Mouse (Mus musculus): ENCODE data around the gene Accs.

The Accs gene

GRCm38 (mm10) chr2:93858845-93859244 is 9.1 kb upstream of the Accs start:
- DNase-seq (ENCODE audit: low read depth, low spot score) = no peak

DNA sequence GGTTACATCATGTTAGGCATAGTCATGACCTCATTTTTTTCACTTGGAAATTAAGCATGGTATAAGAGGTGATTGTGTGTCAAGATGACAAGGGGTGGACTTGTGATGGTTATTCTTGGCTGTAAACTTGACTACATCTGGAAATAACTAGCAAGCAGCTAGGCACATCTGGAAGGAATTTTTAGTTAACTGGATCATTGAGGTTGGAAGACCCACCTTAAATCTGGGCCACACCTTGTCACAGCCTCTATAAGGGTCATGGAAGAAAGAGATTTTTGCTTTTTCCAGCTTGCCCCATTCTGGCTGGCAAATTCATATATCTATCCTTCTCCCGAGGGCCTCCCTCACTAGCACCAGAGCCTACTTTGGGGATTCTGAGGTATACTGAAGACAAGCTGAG is 1.6 kb upstream of the Accs start:
- no peak for DNase-seq (ENCODE audit: low read depth, low spot score)

DNA sequence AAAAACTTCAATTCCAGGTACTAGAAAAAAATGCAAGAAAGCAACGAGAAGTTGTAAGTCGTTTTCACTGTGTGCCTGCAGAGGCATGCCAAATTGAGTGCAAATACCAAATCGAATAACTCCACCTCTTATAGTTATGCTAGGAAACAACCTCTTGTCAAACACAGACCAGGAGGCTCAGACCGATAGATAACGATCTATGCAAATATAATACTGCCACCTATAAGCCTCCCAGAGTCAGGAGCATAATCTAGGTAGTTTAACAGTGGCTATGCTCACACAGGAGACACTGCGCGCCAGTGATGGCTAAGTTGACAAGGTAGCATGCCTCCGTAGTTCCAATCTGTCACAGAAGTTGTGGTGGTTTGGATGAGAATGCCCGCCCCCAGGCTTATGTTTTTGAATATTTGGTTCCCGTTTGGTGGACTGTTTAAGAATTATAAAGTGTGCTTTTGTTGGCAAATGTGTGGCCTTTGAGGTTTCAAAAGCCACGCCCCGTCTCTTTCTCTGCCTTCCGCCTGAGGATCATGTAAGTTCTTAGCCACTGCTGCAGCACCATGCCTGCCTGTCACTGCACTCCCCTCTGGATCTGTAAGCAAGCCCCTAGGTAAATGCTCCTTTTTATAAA is 688 bp upstream of the Accs start:
- DNase-seq (ENCODE audit: low read depth, low spot score) = no peak

DNA sequence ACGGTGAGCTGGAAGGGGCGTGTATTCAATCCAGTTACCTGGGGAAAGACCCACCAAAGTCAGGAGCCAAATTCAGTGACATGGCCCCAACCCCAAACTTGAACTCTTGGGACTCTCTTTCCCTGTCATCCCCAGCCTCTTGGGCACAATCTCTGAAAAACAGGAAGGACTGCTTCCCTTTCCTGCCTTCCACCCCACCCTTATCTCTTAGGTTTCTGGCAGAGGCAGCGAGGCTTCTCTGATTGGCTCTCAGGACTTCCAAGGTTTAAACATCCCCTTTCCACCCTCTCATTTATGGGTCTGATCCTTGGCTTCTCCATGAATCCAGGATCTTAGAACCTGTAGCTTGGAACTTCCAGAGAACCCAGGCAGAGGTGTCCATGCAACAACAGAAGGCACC is 8.4 kb downstream of the Accs start:
- DNase-seq (ENCODE audit: low read depth, low spot score) = no peak

DNA sequence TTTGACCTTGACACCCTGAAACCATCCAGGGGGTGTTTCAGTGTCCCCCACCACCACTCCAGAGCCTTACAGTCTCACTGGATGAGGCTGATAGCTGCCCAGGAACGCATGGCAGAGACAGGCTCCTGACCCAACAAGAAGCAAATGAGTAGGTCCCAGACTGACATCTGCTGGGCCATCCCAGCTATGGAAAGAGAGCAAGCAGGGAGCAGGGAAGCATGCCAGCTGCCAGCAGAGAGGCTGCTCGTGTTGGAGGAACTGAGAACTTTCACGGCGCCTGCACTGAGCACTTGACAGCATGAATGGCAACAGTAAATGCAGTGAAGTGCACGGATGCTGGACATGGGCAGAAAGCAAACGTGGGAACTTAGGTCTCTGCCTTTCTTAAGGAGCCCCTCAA is 9.6 kb downstream of the Accs start:
- no peak for DNase-seq (ENCODE audit: low read depth, low spot score)

DNA sequence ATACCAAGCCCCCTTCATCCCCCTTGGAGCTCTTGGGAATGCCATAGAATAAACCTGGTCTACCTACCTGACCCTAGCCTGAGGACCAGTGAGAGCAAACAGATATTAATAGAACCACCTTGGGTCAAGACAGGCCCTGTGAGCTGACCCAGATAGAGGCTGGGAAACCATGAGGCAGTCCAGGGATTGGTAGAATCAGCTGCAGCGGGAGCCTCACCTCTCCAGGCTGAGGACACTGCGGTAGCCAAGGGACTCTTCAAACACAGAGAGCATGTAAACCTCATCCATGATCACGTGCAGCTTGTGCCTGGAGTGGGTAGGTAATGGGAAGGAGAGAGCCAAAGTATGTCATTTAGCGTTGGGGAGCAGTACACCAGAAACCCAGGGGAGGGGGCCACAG is 10.8 kb downstream of the Accs start:
- DNase-seq (ENCODE audit: low read depth, low spot score) = no peak

- DNase-seq (ENCODE audit: low read depth, low spot score) = no peak
Measured at GRCm38 (mm10) chr2:93836232-93836785, 13.4 kb downstream of the Accs start.

GRCm38 (mm10) chr2:93835596-93835995 is 14.1 kb downstream of the Accs start:
- no peak for DNase-seq (ENCODE audit: low read depth, low spot score)

- DNase-seq (ENCODE audit: low read depth, low spot score) = peak; percentile 83
Measured at GRCm38 (mm10) chr2:93823519-93823918, 26.2 kb downstream of the Accs start.

- peak; percentile 29 for DNase-seq (ENCODE audit: low read depth, low spot score)
Measured at GRCm38 (mm10) chr2:93822045-93822749, 27.5 kb downstream of the Accs start, which contains the start of gene Ext2. Ext2 (minus strand) TSS chr2:93822568.

GRCm38 (mm10) chr2:93817791-93818190 is 32.0 kb downstream of the Accs start:
- no peak for DNase-seq (ENCODE audit: low read depth, low spot score)

GRCm38 (mm10) chr2:93813343-93813742 is 36.4 kb downstream of the Accs start:
- no peak for DNase-seq (ENCODE audit: low read depth, low spot score)

DNA sequence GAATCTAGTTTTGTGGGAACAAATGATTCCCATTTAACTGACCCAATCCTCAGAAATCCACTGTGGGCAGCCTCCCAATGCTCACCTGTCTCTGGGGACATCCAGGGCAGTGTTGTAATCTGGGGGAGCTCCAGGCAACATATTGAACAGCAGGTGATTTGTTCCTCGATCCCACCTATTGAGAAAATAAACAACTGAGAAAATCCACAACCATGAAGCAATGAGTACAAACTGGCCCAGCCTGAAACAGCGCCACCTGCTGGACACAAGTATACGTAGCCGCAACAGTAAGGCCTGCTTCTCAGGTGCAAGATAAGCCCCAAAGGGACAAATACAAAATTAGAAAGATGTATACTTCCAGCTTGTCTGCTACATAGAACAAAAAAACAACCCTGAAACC is 37.9 kb downstream of the Accs start:
- no peak for DNase-seq (ENCODE audit: low read depth, low spot score)

DNA sequence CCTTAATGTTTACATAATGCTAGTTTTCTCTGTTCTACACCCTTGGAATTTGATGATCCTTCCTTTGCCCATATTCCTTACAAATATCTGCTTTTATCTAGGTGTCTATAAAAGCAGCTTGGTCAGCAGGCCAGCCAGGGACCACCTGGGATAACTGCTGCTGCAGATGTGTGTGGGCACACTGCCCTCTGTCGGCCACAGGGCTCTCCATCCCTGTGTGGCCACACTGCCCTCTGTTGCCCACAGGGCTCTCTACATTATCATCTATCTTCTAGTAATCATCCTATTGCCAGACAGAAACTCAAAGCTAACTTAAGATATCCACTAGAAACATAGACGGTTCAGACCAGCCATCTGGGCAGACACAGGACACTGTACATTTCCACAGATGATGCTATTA is 39.8 kb downstream of the Accs start:
- no peak for DNase-seq (ENCODE audit: low read depth, low spot score)

- no peak for DNase-seq (ENCODE audit: low read depth, low spot score)
Measured at GRCm38 (mm10) chr2:93808071-93808470, 41.7 kb downstream of the Accs start.

- no peak for DNase-seq (ENCODE audit: low read depth, low spot score)
Measured at GRCm38 (mm10) chr2:93807440-93807839, 42.3 kb downstream of the Accs start.

DNA sequence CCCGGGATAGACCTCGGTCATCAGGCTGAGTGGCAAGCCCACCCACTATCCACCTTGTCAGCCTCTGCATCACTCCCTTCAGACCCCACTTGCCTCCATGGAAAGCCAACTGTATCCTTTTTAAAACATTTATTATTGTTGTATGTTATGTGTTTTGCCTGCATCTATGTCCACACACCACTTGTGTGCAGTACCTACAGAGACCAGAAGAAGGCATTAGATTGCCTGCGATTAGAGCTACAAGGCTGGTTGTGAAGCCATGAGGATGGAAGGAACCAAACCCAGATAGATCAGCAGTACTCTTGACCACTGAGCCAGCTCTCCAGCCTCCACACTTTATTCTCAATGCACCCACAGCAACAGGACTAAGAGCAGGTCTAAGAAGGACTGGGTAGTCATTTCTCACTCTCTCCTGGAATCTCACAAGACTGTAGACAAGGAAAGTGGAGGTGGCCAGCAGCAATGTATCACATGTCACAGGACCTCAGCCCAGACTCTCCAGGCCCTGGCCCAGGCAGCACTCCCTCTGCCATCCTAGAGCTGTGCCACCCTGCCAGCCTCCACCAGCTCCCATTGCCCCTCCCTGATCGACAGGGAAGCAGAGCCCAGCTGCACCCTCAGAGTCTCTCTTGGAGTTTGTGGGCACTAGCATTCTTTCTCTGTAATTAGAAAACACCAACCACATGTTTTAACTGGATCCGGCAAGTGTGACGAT is 43.1 kb downstream of the Accs start:
- no peak for DNase-seq (ENCODE audit: low read depth, low spot score)

- DNase-seq (ENCODE audit: low read depth, low spot score) = no peak
Measured at GRCm38 (mm10) chr2:93805523-93805922, 44.2 kb downstream of the Accs start.

DNA sequence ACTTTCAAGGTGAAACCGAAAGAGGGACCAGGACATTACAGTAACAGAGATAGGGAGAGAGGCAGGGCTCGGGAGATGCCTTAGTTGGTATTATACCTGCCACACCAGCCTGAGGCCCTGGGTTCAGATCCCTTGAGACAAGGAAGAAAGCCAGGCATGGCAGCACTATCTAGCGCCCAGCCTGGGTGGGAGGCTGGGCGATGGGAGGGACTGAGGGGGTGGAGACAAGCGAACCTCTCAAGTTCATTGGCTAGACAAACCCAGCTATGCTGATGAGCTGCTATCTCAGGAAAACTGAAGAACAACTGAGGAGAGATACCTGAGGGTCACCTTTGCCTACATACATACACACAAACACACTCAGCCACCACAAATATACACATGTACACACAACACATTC is 44.7 kb downstream of the Accs start:
- no peak for DNase-seq (ENCODE audit: low read depth, low spot score)

DNA sequence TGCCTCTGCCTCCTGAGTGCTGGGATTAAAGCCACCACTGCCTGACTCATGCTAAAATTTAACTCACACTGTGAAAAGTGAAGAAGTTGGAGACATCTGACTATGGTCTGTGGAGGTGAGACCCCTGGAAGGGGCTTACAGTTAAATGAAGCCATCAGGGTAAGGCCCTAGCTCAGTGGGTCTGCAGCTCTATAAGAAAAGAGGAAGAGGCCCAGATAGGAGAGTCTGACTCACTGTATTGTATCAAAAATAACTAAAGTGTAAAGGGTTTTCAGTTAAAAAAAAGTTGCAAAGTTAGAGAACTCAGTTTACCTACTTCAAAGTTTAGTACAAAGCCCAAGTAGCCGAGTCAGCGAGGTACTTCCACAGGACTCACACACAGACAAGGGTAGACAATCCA is 46.8 kb downstream of the Accs start:
- no peak for DNase-seq (ENCODE audit: low read depth, low spot score)

- DNase-seq (ENCODE audit: low read depth, low spot score) = no peak
Measured at GRCm38 (mm10) chr2:93801097-93801496, 48.6 kb downstream of the Accs start.

GRCm38 (mm10) chr2:93797162-93797795 is 52.5 kb downstream of the Accs start:
- no peak for DNase-seq (ENCODE audit: low read depth, low spot score)

All from telencephalon, adult 2 months (tissue).